Mouse (Mus musculus): ENCODE measurements around the gene Olfr1443. TPM values are rescaled to one million over a fixed set of nuclear protein-coding genes. Genes with fewer than 3 reads are reported as not detected.
"Not testable (repeated sequence)": the region's sequence is repeated elsewhere in the genome, so short reads cannot be mapped to it uniquely, and the experiment has no call there.

The Olfr1443 gene
- not detected in 2 replicates for polyA plus RNA-seq (2012; rRNA removed)

DNA sequence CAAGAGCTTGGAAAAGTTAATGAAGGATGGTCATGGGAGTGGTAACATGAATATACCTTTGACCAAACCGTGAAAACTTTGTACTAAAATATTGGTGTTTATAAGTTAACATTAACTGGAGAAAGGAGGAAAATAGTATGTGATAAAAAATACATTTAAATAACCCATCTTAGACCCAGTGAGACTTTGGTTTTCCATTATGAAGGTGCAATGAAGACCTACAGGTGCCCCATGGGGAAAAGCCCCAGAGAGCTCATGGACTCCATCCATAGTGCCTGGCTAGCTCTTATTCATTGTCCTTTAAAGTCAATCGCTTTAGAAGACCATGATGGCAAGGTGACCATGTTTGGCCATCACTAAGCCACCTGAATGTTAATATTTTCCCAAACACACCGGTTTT, at the start of gene Olfr1443:
TSS of gene Olfr1443 (plus strand) at position 301 of the 400 bp plus-strand sequence.
- DNase-seq (ENCODE audit: low read depth): no peak
- no peak for TF ChIP-seq CTCF (IDR thresholded peaks at IDR 0.05; ENCODE audit: borderline replicate concordance, extremely low read depth, insufficient read depth, insufficient read length)
- no peak for TF ChIP-seq POLR2A (IDR thresholded peaks at IDR 0.05; ENCODE audit: borderline replicate concordance, extremely low read depth, insufficient read depth, insufficient read length, poor library complexity, severe bottlenecking)

- no peak for DNase-seq (ENCODE audit: low read depth)
- TF ChIP-seq CTCF (IDR thresholded peaks at IDR 0.05; ENCODE audit: borderline replicate concordance, extremely low read depth, insufficient read depth, insufficient read length) (no peak), POLR2A (IDR thresholded peaks at IDR 0.05; ENCODE audit: borderline replicate concordance, extremely low read depth, insufficient read depth, insufficient read length, poor library complexity, severe bottlenecking) (no peak)
These were observed 44.7 kb upstream of the Olfr1443 start, which contains the start of gene Glyat for GRCm38 (mm10) chr19:12633176-12633575. TSS of gene Glyat (plus strand) at chr19:12633308.

GRCm38 (mm10) chr19:12634259-12634658, 43.7 kb upstream of the Olfr1443 start:
- TF ChIP-seq CTCF (IDR thresholded peaks at IDR 0.05; ENCODE audit: borderline replicate concordance, extremely low read depth, insufficient read depth, insufficient read length): no peak
- no peak for TF ChIP-seq POLR2A (IDR thresholded peaks at IDR 0.05; ENCODE audit: borderline replicate concordance, extremely low read depth, insufficient read depth, insufficient read length, poor library complexity, severe bottlenecking)
- no peak for DNase-seq (ENCODE audit: low read depth)

DNA sequence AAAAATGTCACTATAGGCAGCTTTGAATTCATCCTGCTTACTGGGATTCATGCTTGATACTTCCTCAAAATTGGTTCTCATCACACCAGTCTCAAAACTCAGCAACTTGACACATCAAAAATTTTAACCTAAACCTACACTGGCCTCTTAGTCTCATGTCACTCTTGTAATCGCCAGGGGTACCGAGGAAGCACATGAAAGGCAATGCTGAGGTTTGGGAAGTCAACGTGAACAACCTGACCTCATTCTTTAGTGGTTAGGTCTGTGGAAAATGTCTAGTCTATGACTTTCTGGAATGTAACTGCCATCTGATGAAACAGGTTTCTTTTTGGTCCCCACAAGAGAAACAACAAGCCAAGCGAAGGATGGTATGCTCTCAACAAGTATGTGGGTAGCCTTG, 42.9 kb upstream of the Olfr1443 start:
- TF ChIP-seq CTCF (IDR thresholded peaks at IDR 0.05; ENCODE audit: borderline replicate concordance, extremely low read depth, insufficient read depth, insufficient read length) (no peak), POLR2A (IDR thresholded peaks at IDR 0.05; ENCODE audit: borderline replicate concordance, extremely low read depth, insufficient read depth, insufficient read length, poor library complexity, severe bottlenecking) (no peak)
- no peak for DNase-seq (ENCODE audit: low read depth)

DNA sequence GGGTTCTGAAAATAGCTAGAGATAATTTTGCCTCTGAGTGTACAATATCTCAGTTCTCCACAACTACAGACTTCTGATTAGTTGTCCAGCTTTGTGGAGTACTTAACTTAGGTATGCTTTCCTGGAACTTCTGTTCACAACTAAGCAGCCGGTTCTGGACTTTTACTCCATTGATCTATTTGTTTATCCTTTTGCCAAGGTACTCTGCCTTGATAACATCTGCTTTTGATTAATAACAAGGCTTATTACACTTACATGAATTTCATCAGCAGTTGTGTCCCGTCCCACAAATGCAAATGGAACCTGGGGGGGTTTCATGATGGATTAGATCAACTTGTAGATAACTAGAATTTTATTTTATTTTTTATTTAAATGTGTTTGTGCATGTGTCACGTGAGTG, 41.0 kb upstream of the Olfr1443 start:
- no peak for DNase-seq (ENCODE audit: low read depth)
- no peak for TF ChIP-seq CTCF (IDR thresholded peaks at IDR 0.05; ENCODE audit: borderline replicate concordance, extremely low read depth, insufficient read depth, insufficient read length)
- TF ChIP-seq POLR2A (IDR thresholded peaks at IDR 0.05; ENCODE audit: borderline replicate concordance, extremely low read depth, insufficient read depth, insufficient read length, poor library complexity, severe bottlenecking): no peak

- TF ChIP-seq CTCF (IDR thresholded peaks at IDR 0.05; ENCODE audit: borderline replicate concordance, extremely low read depth, insufficient read depth, insufficient read length): no peak
- no peak for TF ChIP-seq POLR2A (IDR thresholded peaks at IDR 0.05; ENCODE audit: borderline replicate concordance, extremely low read depth, insufficient read depth, insufficient read length, poor library complexity, severe bottlenecking)
These were observed 39.9 kb upstream of the Olfr1443 start for GRCm38 (mm10) chr19:12638049-12638448.

GRCm38 (mm10) chr19:12649511-12649910, 28.4 kb upstream of the Olfr1443 start:
- no peak for DNase-seq (ENCODE audit: low read depth)
- TF ChIP-seq CTCF (IDR thresholded peaks at IDR 0.05; ENCODE audit: borderline replicate concordance, extremely low read depth, insufficient read depth, insufficient read length) (no peak), POLR2A (IDR thresholded peaks at IDR 0.05; ENCODE audit: borderline replicate concordance, extremely low read depth, insufficient read depth, insufficient read length, poor library complexity, severe bottlenecking) (no peak)

More at GRCm38 (mm10) chr19:12638049-12638448, 39.9 kb upstream of the Olfr1443 start:
- no peak for DNase-seq (ENCODE audit: low read depth)

DNA sequence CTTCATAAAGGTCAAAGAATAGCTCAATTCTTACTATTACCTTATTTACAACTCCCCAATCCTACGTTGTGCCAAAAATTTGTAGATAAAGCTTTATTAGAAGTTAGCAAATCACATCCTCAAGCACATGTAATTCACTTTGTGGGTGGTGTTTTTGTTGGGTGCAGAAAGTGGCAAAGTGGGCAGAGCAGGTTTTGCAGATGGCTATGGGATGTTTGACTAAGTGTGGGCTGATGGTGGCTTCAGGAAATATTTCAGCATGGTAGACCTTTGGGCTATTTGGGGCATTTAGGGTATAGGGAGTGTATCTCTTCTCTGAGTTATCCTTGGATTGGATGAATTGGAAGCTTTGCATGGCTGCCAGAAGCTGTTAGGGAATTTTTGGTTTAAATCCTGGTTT, 11.8 kb upstream of the Olfr1443 start:
- no peak for TF ChIP-seq POLR2A (IDR thresholded peaks at IDR 0.05; ENCODE audit: borderline replicate concordance, extremely low read depth, insufficient read depth, insufficient read length, poor library complexity, severe bottlenecking)
- no peak for TF ChIP-seq CTCF (IDR thresholded peaks at IDR 0.05; ENCODE audit: borderline replicate concordance, extremely low read depth, insufficient read depth, insufficient read length)
- no peak for DNase-seq (ENCODE audit: low read depth)

DNA sequence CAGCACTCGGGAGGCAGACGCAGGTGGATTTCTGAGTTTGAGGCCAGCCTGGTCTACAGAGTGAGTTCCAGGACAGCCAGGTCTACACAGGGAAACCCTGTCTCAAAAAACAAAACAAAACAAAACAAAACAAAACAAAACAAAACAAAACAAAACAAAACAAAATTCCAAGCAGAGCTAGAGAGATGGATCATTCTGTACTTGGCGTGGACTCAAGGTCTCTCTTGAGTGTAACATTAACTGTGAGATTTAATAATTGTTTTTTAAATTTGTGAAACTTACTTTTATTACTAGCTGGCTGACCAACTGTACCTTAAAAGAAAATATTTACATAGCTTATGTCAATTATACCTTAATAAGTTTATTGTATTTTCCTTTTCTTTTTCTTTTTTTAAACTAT, 9.3 kb upstream of the Olfr1443 start:
- not testable (repeated sequence) for DNase-seq (ENCODE audit: low read depth)

DNA sequence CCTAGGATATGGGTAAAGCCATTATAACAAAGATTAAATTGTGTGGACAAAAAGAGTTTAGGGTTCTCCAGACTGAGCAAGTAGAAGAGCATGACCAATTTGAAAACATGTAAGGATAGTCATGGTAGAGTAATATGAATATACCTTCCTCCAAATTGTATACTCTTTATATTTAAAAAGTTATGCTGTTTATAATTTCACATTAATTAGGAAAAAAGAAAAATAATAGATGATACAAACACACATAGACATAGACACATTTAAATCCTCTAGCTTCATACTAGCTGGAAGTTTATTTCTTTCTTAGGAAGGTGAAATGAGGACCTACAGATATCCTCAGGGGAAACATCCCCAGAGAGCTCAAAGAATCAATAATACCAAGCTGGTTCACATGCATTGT, 7.8 kb upstream of the Olfr1443 start, which contains the start of gene Olfr1442:
TSS of gene Olfr1442 (plus strand) at position 301 of the 400 bp plus-strand sequence.
- no peak for DNase-seq (ENCODE audit: low read depth)
- no peak for TF ChIP-seq POLR2A (IDR thresholded peaks at IDR 0.05; ENCODE audit: borderline replicate concordance, extremely low read depth, insufficient read depth, insufficient read length, poor library complexity, severe bottlenecking)
- TF ChIP-seq CTCF (IDR thresholded peaks at IDR 0.05; ENCODE audit: borderline replicate concordance, extremely low read depth, insufficient read depth, insufficient read length): no peak

DNA sequence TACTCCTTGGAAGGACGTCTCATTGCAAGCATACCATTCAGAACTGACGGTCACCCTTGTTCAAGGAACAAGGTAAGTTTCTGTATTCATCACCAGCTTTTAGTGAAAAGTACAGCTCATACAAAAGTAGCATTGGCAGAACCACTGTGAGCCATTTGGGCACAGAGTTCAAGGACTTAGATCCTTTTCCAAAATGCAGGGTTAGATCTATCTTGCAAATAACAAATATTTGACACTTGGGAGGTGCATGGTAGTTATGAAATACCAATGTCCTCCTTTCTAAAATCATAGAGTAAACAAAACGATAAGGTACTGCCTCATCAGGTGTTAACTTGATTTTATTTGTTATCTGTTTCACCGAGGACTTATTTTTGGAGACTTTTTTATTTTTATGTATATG, 6.9 kb upstream of the Olfr1443 start:
- DNase-seq (ENCODE audit: low read depth): no peak
- TF ChIP-seq CTCF (IDR thresholded peaks at IDR 0.05; ENCODE audit: borderline replicate concordance, extremely low read depth, insufficient read depth, insufficient read length): no peak
- no peak for TF ChIP-seq POLR2A (IDR thresholded peaks at IDR 0.05; ENCODE audit: borderline replicate concordance, extremely low read depth, insufficient read depth, insufficient read length, poor library complexity, severe bottlenecking)

DNA sequence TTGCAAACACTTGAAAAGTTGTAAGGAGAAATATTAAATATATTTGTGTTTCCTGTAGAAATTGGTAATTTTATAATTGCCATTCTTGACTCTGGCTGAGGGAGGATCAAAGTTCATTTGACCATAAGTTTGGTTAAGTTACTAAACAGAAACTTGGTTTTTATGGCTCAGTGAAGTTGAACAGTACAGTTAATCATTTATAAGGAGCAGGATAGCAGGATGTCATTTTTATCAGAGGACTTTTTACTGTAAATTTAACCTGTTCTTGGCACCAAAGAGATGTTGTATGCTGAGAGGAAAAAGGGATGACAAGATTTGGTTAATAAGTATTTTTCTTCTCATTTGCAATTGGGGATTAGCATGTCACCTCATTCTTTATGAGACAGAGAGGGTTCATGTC, 6.7 kb downstream of the Olfr1443 start:
- DNase-seq (ENCODE audit: low read depth): no peak

DNA sequence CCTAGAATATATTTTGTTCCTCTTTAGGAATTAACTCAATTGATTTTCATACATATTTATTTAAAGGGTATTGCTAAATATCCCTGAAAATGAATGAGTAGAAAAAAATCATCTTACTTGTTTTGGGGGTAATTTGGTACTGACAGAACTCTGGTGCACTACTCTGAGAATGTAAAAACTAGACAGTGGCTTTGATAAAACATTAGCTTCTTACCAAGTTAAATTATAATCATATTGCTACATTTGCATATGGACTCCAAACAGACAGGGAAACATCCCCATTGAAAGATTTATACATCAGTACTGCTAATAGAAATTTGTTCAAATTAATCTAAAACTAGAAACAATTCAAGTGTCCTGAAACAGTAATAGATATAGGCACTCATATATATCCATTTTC, 7.3 kb downstream of the Olfr1443 start:
- TF ChIP-seq POLR2A (IDR thresholded peaks at IDR 0.05; ENCODE audit: borderline replicate concordance, extremely low read depth, insufficient read depth, insufficient read length, poor library complexity, severe bottlenecking) (no peak), CTCF (IDR thresholded peaks at IDR 0.05; ENCODE audit: borderline replicate concordance, extremely low read depth, insufficient read depth, insufficient read length) (no peak)
- no peak for DNase-seq (ENCODE audit: low read depth)

More for the DNA sequence above, 6.7 kb downstream of the Olfr1443 start:
- TF ChIP-seq POLR2A (IDR thresholded peaks at IDR 0.05; ENCODE audit: borderline replicate concordance, extremely low read depth, insufficient read depth, insufficient read length, poor library complexity, severe bottlenecking) (no peak), CTCF (IDR thresholded peaks at IDR 0.05; ENCODE audit: borderline replicate concordance, extremely low read depth, insufficient read depth, insufficient read length) (no peak)
